Mouse (Mus musculus): Measurements from ENCODE around the gene Trib2. TPM values are rescaled to one million over a fixed set of nuclear protein-coding genes. Genes with fewer than 3 reads are reported as not detected.

Trib2 gene
- total and polyA plus RNA-seq, 3 experiments: 20.1 to 80.6 (median 53.8) TPM

GRCm38 (mm10) chr12:15816254-15816605, 492 bp downstream of the Trib2 start:
- Histone ChIP-seq H3K4me1 (ENCODE audit: control insufficient read depth in 1 of 2, insufficient read depth in 2 of 2, low read length in 2 of 2) (peaks cover 0 to 9% of the 10 kb centered on the region in 2 experiments; a peak in 3 of 4 replicates), H3K9me3 (replicated peaks; ENCODE audit: insufficient read depth, low read length) (no peaks in the 10 kb centered on the region), H3K79me2 (ENCODE audit: control insufficient read depth, insufficient read depth, low read length, poor library complexity) (peaks cover 48% of the 10 kb centered on the region), H3K9ac (ENCODE audit: control insufficient read depth, low read depth, low read length, poor library complexity, severe bottlenecking) (peak overlapping the region; percentile 95), H3K36me3 (ENCODE audit: control insufficient read depth in 1 of 2, insufficient read depth in 2 of 2, low read length in 2 of 2) (peaks cover 0 to 6% of the 10 kb centered on the region in 2 experiments; a peak in 2 of 4 replicates), H3K4me3 (ENCODE audit: control insufficient read depth in 1 of 2, insufficient read depth in 1 of 2, low read depth in 2 of 2, low read length in 2 of 2) (peak overlapping the region; percentile 97 to 98), H3K27ac (ENCODE audit: control insufficient read depth, low read depth, low read length) (peak overlapping the region; percentile 61), H3K27me3 (ENCODE audit: control insufficient read depth in 1 of 2, insufficient read depth in 2 of 2, low read length in 2 of 2) (no peaks in the 10 kb centered on the region)
- TF ChIP-seq MAX (IDR thresholded peaks at IDR 0.05; ENCODE audit: low read length) (no peak), EP300 (IDR thresholded peaks at IDR 0.05; ENCODE audit: low read depth in 1 of 2, low read length in 2 of 2) (no peak), POLR2A (IDR thresholded peaks at IDR 0.05; ENCODE audit: control insufficient read depth in 1 of 2, insufficient read depth in 1 of 2, low read depth in 1 of 2, low read length in 2 of 2, poor library complexity in 1 of 2) (peak in 1 of 2 experiments; percentile 38; a peak in 1 of 4 replicates), USF2 (IDR thresholded peaks at IDR 0.05; ENCODE audit: borderline replicate concordance in 1 of 2, insufficient read depth in 1 of 2, low read depth in 1 of 2, low read length in 2 of 2) (no peak)
- DNase-seq (ENCODE audit: low read depth, low spot score): no peak

DNA sequence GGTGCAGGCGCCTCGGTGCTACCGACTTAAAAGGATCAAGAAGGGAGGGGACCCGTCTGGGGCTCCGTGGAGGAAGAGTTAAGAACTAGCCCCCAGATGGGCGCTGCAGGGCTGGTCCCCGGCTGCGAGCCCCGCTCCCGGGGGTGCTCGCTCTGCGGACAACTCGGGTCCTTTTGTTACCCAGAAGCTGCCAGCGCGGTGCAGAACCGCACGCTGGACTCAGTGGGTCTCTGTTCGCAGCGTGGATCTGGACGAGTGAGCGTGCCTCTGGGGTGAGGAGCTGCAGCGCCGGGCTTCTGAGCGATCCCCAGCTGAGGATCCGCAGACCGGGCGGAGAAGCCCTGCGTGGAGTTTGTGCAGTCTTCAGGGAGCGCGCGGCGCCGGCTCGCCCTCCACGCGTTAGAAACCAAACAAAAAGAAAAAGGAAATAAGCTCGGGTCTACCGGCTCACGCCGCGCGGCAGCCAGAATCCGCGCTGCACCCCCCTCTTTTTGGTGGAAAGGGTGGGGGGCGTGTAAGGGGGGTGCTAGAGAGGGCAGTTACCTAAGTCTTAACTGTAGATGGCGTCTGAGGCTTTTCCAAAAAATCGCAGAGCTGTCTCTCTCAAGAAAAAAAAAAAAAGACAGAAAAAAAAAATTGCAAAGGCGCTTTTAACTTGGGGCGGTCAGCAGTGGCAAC, 1.0 kb downstream of the Trib2 start:
- H3K4me1 ChIP-seq (ENCODE audit: control insufficient read depth in 1 of 2, insufficient read depth in 2 of 2, low read length in 2 of 2): peaks cover 0 to 9% of the 10 kb centered on the region in 2 experiments; a peak in 3 of 4 replicates
- H3K36me3 ChIP-seq (ENCODE audit: control insufficient read depth in 1 of 2, insufficient read depth in 2 of 2, low read length in 2 of 2): peaks cover 0 to 8% of the 10 kb centered on the region in 2 experiments; a peak in 3 of 4 replicates
- peak; percentile 83 for DNase-seq (ENCODE audit: low read depth, low spot score)
- no peaks in the 10 kb centered on the region for H3K27me3 ChIP-seq (ENCODE audit: control insufficient read depth in 1 of 2, insufficient read depth in 2 of 2, low read length in 2 of 2)
- peak overlapping the region; percentile 61 for H3K27ac ChIP-seq (ENCODE audit: control insufficient read depth, low read depth, low read length)
- H3K9ac ChIP-seq (ENCODE audit: control insufficient read depth, low read depth, low read length, poor library complexity, severe bottlenecking): peak overlapping the region; percentile 95
- H3K9me3 ChIP-seq (replicated peaks; ENCODE audit: insufficient read depth, low read length): no peaks in the 10 kb centered on the region
- peaks cover 53% of the 10 kb centered on the region for H3K79me2 ChIP-seq (ENCODE audit: control insufficient read depth, insufficient read depth, low read length, poor library complexity)
- H3K4me3 ChIP-seq (ENCODE audit: control insufficient read depth in 1 of 2, insufficient read depth in 1 of 2, low read depth in 2 of 2, low read length in 2 of 2): peak overlapping the region; percentile 97 to 98
- TF ChIP-seq RAD21 (IDR thresholded peaks at IDR 0.05; ENCODE audit: low read depth, low read length) (peak; percentile 71), ZKSCAN1 (IDR thresholded peaks at IDR 0.05; ENCODE audit: low read depth, low read length) (no peak; the same call in 1 of the 2 replicates), SIN3A (IDR thresholded peaks at IDR 0.05; ENCODE audit: low read length) (peak; percentile 43; the same call in 1 of the 2 replicates), GABPA (IDR thresholded peaks at IDR 0.05; ENCODE audit: low read depth, low read length) (no peak), TBP (IDR thresholded peaks at IDR 0.05; ENCODE audit: low read depth, low read length) (no peak; the same call in 1 of the 2 replicates), POLR2AphosphoS5 (IDR thresholded peaks at IDR 0.05; ENCODE audit: borderline replicate concordance, low read depth, low read length) (no peak), TAL1 (IDR thresholded peaks at IDR 0.05; ENCODE audit: low read length) (no peak), BHLHE40 (IDR thresholded peaks at IDR 0.05; ENCODE audit: borderline replicate concordance, low read depth, low read length) (no peak), MYB (IDR thresholded peaks at IDR 0.05; ENCODE audit: low read depth, low read length) (no peak), MYC (IDR thresholded peaks at IDR 0.05; ENCODE audit: low read depth, low read length) (no peak), POLR2AphosphoS2 (IDR thresholded peaks at IDR 0.05; ENCODE audit: low read length) (no peak), ETS1 (IDR thresholded peaks at IDR 0.05; ENCODE audit: low read depth, low read length) (peak; percentile 50; the same call in 1 of the 2 replicates), NELFE (IDR thresholded peaks at IDR 0.05; ENCODE audit: low read depth, low read length) (peak; percentile 50), MXI1 (IDR thresholded peaks at IDR 0.05; ENCODE audit: low read depth, low read length) (peak; percentile 58; the same call in 1 of the 2 replicates), E2F4 (IDR thresholded peaks at IDR 0.05; ENCODE audit: borderline replicate concordance, low read depth, low read length) (no peak), ELF1 (IDR thresholded peaks at IDR 0.05; ENCODE audit: low read depth, low read length) (no peak), RCOR1 (IDR thresholded peaks at IDR 0.05; ENCODE audit: low read depth, low read length) (no peak), MAFK (IDR thresholded peaks at IDR 0.05; ENCODE audit: borderline replicate concordance, low read depth, low read length) (no peak), TCF12 (IDR thresholded peaks at IDR 0.05; ENCODE audit: low read depth, low read length) (peak; percentile 29; the same call in 1 of the 2 replicates), MAX (IDR thresholded peaks at IDR 0.05; ENCODE audit: low read length) (no peak), USF2 (IDR thresholded peaks at IDR 0.05; ENCODE audit: borderline replicate concordance in 1 of 2, insufficient read depth in 1 of 2, low read depth in 1 of 2, low read length in 2 of 2) (no peak), HCFC1 (IDR thresholded peaks at IDR 0.05; ENCODE audit: low read depth, low read length) (0 out of 2 replicates have a peak, but pooled peaks have one; percentile 25), CHD1 (IDR thresholded peaks at IDR 0.05; ENCODE audit: low read depth, low read length) (peak; percentile 85; the same call in 1 of the 2 replicates), MAZ (IDR thresholded peaks at IDR 0.05; ENCODE audit: low read depth, low read length) (peak; percentile 81; the same call in 1 of the 2 replicates), USF1 (IDR thresholded peaks at IDR 0.05; ENCODE audit: low read depth, low read length) (no peak), JUND (IDR thresholded peaks at IDR 0.05; ENCODE audit: low read depth, low read length) (no peak), ZMIZ1 (IDR thresholded peaks at IDR 0.05; ENCODE audit: low read depth, low read length) (no peak), POLR2A (IDR thresholded peaks at IDR 0.05; ENCODE audit: control insufficient read depth in 1 of 2, insufficient read depth in 1 of 2, low read depth in 1 of 2, low read length in 2 of 2, poor library complexity in 1 of 2) (0 out of 4 replicates have a peak, but pooled peaks of 1 of the 2 experiments have one; percentile 7)

Data from MEL (cell line).